Mouse (Mus musculus) naive thymus-derived CD4-positive, alpha-beta T cell, adult 2 months (primary cell): ENCODE results near the gene Olig2.
"Not testable (repeated sequence)": the region's sequence is repeated elsewhere in the genome, so short reads cannot be mapped to it uniquely, and the experiment has no call there.

ENCODE experiments used
- DNase-seq: peaks from one replicate; pipeline ENCODE4 v3.0.0-alpha.2; 2011; ENCODE audit warnings: low read depth

Olig2 gene

GRCm38 (mm10) chr16:91226883-91227759 lies 1.9 kb downstream of the Olig2 start:
- no peak for DNase-seq

- no peak for DNase-seq
These were observed 2.4 kb downstream of the Olig2 start for GRCm38 (mm10) chr16:91227760-91228043.

- no peak for DNase-seq
These were observed 3.2 kb downstream of the Olig2 start for GRCm38 (mm10) chr16:91228238-91229071.

GRCm38 (mm10) chr16:91229072-91229348 lies 3.8 kb downstream of the Olig2 start:
- no peak for DNase-seq

- no peak for DNase-seq
These were observed 4.4 kb downstream of the Olig2 start for GRCm38 (mm10) chr16:91229643-91230042.

- no peak for DNase-seq
These were observed 6.7 kb downstream of the Olig2 start for GRCm38 (mm10) chr16:91231781-91232469.

- no peak for DNase-seq
These were observed 7.4 kb downstream of the Olig2 start for GRCm38 (mm10) chr16:91232470-91233240.

- DNase-seq: no peak
These were observed 8.1 kb downstream of the Olig2 start for GRCm38 (mm10) chr16:91233241-91233944.

GRCm38 (mm10) chr16:91239024-91239423 lies 13.8 kb downstream of the Olig2 start:
- no peak for DNase-seq

- no peak for DNase-seq
These were observed 21.0 kb downstream of the Olig2 start for GRCm38 (mm10) chr16:91246292-91246691.

- not testable (repeated sequence) for DNase-seq
These were observed 30.3 kb downstream of the Olig2 start for GRCm38 (mm10) chr16:91255419-91256164.

GRCm38 (mm10) chr16:91258956-91259355 lies 33.7 kb downstream of the Olig2 start:
- no peak for DNase-seq

- DNase-seq: no peak
These were observed 35.6 kb downstream of the Olig2 start for GRCm38 (mm10) chr16:91260861-91261260.

- no peak for DNase-seq
These were observed 37.4 kb downstream of the Olig2 start for GRCm38 (mm10) chr16:91262467-91263220.

- no peak for DNase-seq
These were observed 40.7 kb downstream of the Olig2 start for GRCm38 (mm10) chr16:91265972-91266371.

GRCm38 (mm10) chr16:91268724-91269452 lies 43.6 kb downstream of the Olig2 start:
- DNase-seq: no peak

- DNase-seq: no peak
These were observed 44.4 kb downstream of the Olig2 start, which contains the start of gene Olig1 for GRCm38 (mm10) chr16:91269468-91270211. Gene Olig1, plus strand, starts transcription at chr16:91269772.

GRCm38 (mm10) chr16:91270212-91270971 lies 45.1 kb downstream of the Olig2 start:
- DNase-seq: no peak
